Mouse (Mus musculus): ENCODE measurements around the gene Prr15l. TPM values are rescaled to one million over a fixed set of nuclear protein-coding genes. Genes with fewer than 3 reads are reported as not detected.

The Prr15l gene
- polyA plus RNA-seq, 1 experiment, result not detected

GRCm38 (mm10) chr11:96899449-96900306 is 28.2 kb upstream of the Prr15l start:
- Histone ChIP-seq H3K4me3 (ENCODE audit: insufficient read depth, low read length) (no peak overlapping the region), H3K4me1 (ENCODE audit: control insufficient read depth, insufficient read depth, low read length) (peaks cover 8% of the 10 kb centered on the region; the same call in 1 of the 2 replicates), H3K27ac (ENCODE audit: insufficient read depth, low read length) (no peak overlapping the region)
- TF ChIP-seq CTCF (IDR thresholded peaks at IDR 0.05; ENCODE audit: borderline replicate concordance, insufficient read depth, low read length) (no peak), POLR2A (IDR thresholded peaks at IDR 0.05; ENCODE audit: low read depth, low read length) (no peak)

- TF ChIP-seq POLR2A (IDR thresholded peaks at IDR 0.05; ENCODE audit: low read depth, low read length) (no peak), CTCF (IDR thresholded peaks at IDR 0.05; ENCODE audit: borderline replicate concordance, insufficient read depth, low read length) (no peak)
- Histone ChIP-seq H3K4me1 (ENCODE audit: control insufficient read depth, insufficient read depth, low read length) (peaks cover 4% of the 10 kb centered on the region; the same call in 1 of the 2 replicates), H3K27ac (ENCODE audit: insufficient read depth, low read length) (no peak overlapping the region), H3K4me3 (ENCODE audit: insufficient read depth, low read length) (no peak overlapping the region)
These were observed 26.6 kb upstream of the Prr15l start for GRCm38 (mm10) chr11:96901332-96901731.

- 0 out of 2 replicates have a peak, but pooled peaks cover 2% of the 10 kb centered on the region for H3K4me1 ChIP-seq (ENCODE audit: control insufficient read depth, insufficient read depth, low read length)
- no peak overlapping the region for H3K4me3 ChIP-seq (ENCODE audit: insufficient read depth, low read length)
- H3K27ac ChIP-seq (ENCODE audit: insufficient read depth, low read length), result no peak overlapping the region
- no peak for TF ChIP-seq CTCF (IDR thresholded peaks at IDR 0.05; ENCODE audit: borderline replicate concordance, insufficient read depth, low read length)
- no peak for TF ChIP-seq POLR2A (IDR thresholded peaks at IDR 0.05; ENCODE audit: low read depth, low read length)
These were observed 25.0 kb upstream of the Prr15l start for GRCm38 (mm10) chr11:96902639-96903635.

GRCm38 (mm10) chr11:96906431-96907161 is 21.3 kb upstream of the Prr15l start:
- no peak overlapping the region for H3K27ac ChIP-seq (ENCODE audit: insufficient read depth, low read length)
- TF ChIP-seq POLR2A (IDR thresholded peaks at IDR 0.05; ENCODE audit: low read depth, low read length), result no peak

GRCm38 (mm10) chr11:96908594-96908993 is 19.3 kb upstream of the Prr15l start:
- H3K4me3 ChIP-seq (ENCODE audit: insufficient read depth, low read length), result no peak overlapping the region
- TF ChIP-seq POLR2A (IDR thresholded peaks at IDR 0.05; ENCODE audit: low read depth, low read length) (no peak), CTCF (IDR thresholded peaks at IDR 0.05; ENCODE audit: borderline replicate concordance, insufficient read depth, low read length) (no peak)
- no peak overlapping the region for H3K27ac ChIP-seq (ENCODE audit: insufficient read depth, low read length)
- no peaks in the 10 kb centered on the region for H3K4me1 ChIP-seq (ENCODE audit: control insufficient read depth, insufficient read depth, low read length)

More at GRCm38 (mm10) chr11:96906431-96907161, 21.3 kb upstream of the Prr15l start:
- 0 out of 2 replicates have a peak, but pooled peaks cover 2% of the 10 kb centered on the region for H3K4me1 ChIP-seq (ENCODE audit: control insufficient read depth, insufficient read depth, low read length)
- H3K4me3 ChIP-seq (ENCODE audit: insufficient read depth, low read length), result no peak overlapping the region

GRCm38 (mm10) chr11:96910003-96910402 is 17.9 kb upstream of the Prr15l start:
- no peak overlapping the region for H3K27ac ChIP-seq (ENCODE audit: insufficient read depth, low read length)
- no peak overlapping the region for H3K4me3 ChIP-seq (ENCODE audit: insufficient read depth, low read length)
- no peaks in the 10 kb centered on the region for H3K4me1 ChIP-seq (ENCODE audit: control insufficient read depth, insufficient read depth, low read length)
- TF ChIP-seq POLR2A (IDR thresholded peaks at IDR 0.05; ENCODE audit: low read depth, low read length), result no peak
- TF ChIP-seq CTCF (IDR thresholded peaks at IDR 0.05; ENCODE audit: borderline replicate concordance, insufficient read depth, low read length), result peak; percentile 69

GRCm38 (mm10) chr11:96912682-96913081 is 15.2 kb upstream of the Prr15l start:
- Histone ChIP-seq H3K4me3 (ENCODE audit: insufficient read depth, low read length) (no peak overlapping the region), H3K27ac (ENCODE audit: insufficient read depth, low read length) (no peak overlapping the region), H3K4me1 (ENCODE audit: control insufficient read depth, insufficient read depth, low read length) (no peaks in the 10 kb centered on the region)
- TF ChIP-seq POLR2A (IDR thresholded peaks at IDR 0.05; ENCODE audit: low read depth, low read length) (no peak), CTCF (IDR thresholded peaks at IDR 0.05; ENCODE audit: borderline replicate concordance, insufficient read depth, low read length) (no peak)

GRCm38 (mm10) chr11:96916044-96916884 is 11.6 kb upstream of the Prr15l start, which contains the start of gene Cdk5rap3:
Cdk5rap3 (minus strand) TSS chr11:96916496.
- Histone ChIP-seq H3K27ac (ENCODE audit: insufficient read depth, low read length) (peak within 1 kb of the TSS; percentile 17; the same call in 1 of the 2 replicates), H3K4me1 (ENCODE audit: control insufficient read depth, insufficient read depth, low read length) (peaks cover 9% of the 10 kb centered on the region), H3K4me3 (ENCODE audit: insufficient read depth, low read length) (peak within 1 kb of the TSS; percentile 82)
- TF ChIP-seq POLR2A (IDR thresholded peaks at IDR 0.05; ENCODE audit: low read depth, low read length) (peak; percentile 68), CTCF (IDR thresholded peaks at IDR 0.05; ENCODE audit: borderline replicate concordance, insufficient read depth, low read length) (peak; percentile 79)

Data from embryonic fibroblast, embryonic 13.5 days (primary cell).